Mouse (Mus musculus) midbrain, embryonic 13.5 days (tissue): Measurements from ENCODE around the gene Pdk3. TPM values are rescaled to one million over a fixed set of nuclear protein-coding genes. Genes with fewer than 3 reads are reported as not detected.
A peak's percentile ranks its signal among the peaks of the same experiment; 100 is the strongest.

Experiments used
- ATAC-seq: fragments of 200-750 bp; cut with Nextera tagmentation; 2 replicates; pipeline ENCODE4 v1.8.0; 2017; ENCODE audit warnings: mild to moderate bottlenecking, moderate TSS enrichment, moderate library complexity
- H3K27ac ChIP-seq: fragments of 300-500 bp; sonication (generic); 2 replicates; pipeline ENCODE4 v1.5.1; 2015; ENCODE audit warnings: inconsistent platforms, mild to moderate bottlenecking, moderate library complexity
- H3K27me3 ChIP-seq: fragments of 300-500 bp; sonication (generic); 2 replicates; pipeline ENCODE4 v1.6.1; 2015; ENCODE audit warnings: mild to moderate bottlenecking, inconsistent platforms
- H3K36me3 ChIP-seq: fragments of 300-500 bp; sonication (generic); 2 replicates; pipeline ENCODE4 v1.6.1; 2015; ENCODE audit warnings: mild to moderate bottlenecking, inconsistent platforms
- H3K4me1 ChIP-seq: fragments of 300-500 bp; sonication (generic); replicated peaks from 2 replicates; pipeline ENCODE4 v1.6.1; 2015; ENCODE audit warnings: inconsistent platforms
- H3K4me2 ChIP-seq: fragments of 300-500 bp; sonication (generic); replicated peaks from 2 replicates; pipeline ENCODE4 v1.6.1; 2015; ENCODE audit warnings: moderate library complexity, mild to moderate bottlenecking, inconsistent platforms
- H3K4me3 ChIP-seq: fragments of 300-500 bp; sonication (generic); replicated peaks from 2 replicates; pipeline ENCODE4 v1.5.1; 2015; ENCODE audit warnings: mild to moderate bottlenecking, inconsistent platforms
- H3K9ac ChIP-seq: fragments of 300-500 bp; sonication (generic); replicated peaks from 2 replicates; pipeline ENCODE4 v1.6.1; 2015; ENCODE audit warnings: mild to moderate bottlenecking, inconsistent platforms
- H3K9me3 ChIP-seq: fragments of 300-500 bp; sonication (generic); 2 replicates; pipeline ENCODE4 v1.6.1; 2016; ENCODE audit warnings: mild to moderate bottlenecking, inconsistent platforms
- WGBS: fragments of 180-500 bp; shearing (Covaris S2); methylation state at CpG from one replicate; pipeline ENCODE4 v1.1.7; 2015; 5-methylcytosine and 5-hydroxymethylcytosine counted together
- polyA plus RNA-seq: library from polyadenylated mRNA; unstranded; fragments of >200 nt; fragmentation: Nextera tagmentation; extraction: Ambion mirVana; gene quantifications from 2 replicates; pipeline ENCODE4 v1.2.1, GENCODE M21; 2015

Pdk3 gene
- 23.5 and 29.0 TPM in 2 replicates for polyA plus RNA-seq

GRCm38 (mm10) chrX:93831561-93832336, at the start of gene Pdk3:
Gene Pdk3 (minus strand): TSS chrX:93832201.
- 28% methylated on average over 68 of the region's 68 CpGs for WGBS
- Histone ChIP-seq H3K9ac (peak within 1 kb of the TSS; percentile 62), H3K27me3 (no peaks in the 10 kb centered on the region), H3K27ac (peak within 1 kb of the TSS; percentile 53; the same call in 1 of the 2 replicates), H3K36me3 (no peaks in the 10 kb centered on the region), H3K4me2 (peak within 1 kb of the TSS; percentile 62), H3K4me1 (0 out of 2 replicates have a peak, but pooled peaks cover 2% of the 10 kb centered on the region), H3K9me3 (no peaks in the 10 kb centered on the region), H3K4me3 (peak within 1 kb of the TSS; percentile 56)
- peak; percentile 98 for ATAC-seq

GRCm38 (mm10) chrX:93877634-93878016, 45.6 kb upstream of the Pdk3 start:
- H3K9ac ChIP-seq, result no peak overlapping the region
- H3K9me3 ChIP-seq, result no peaks in the 10 kb centered on the region
- H3K4me2 ChIP-seq, result no peak overlapping the region
- H3K27me3 ChIP-seq, result 0 out of 2 replicates have a peak, but pooled peaks cover 4% of the 10 kb centered on the region
- WGBS, result 79% methylated on average over 3 of the region's 3 CpGs
- H3K4me1 ChIP-seq, result no peaks in the 10 kb centered on the region
- H3K27ac ChIP-seq, result no peak overlapping the region
- no peaks in the 10 kb centered on the region for H3K36me3 ChIP-seq
- H3K4me3 ChIP-seq, result no peak overlapping the region
- ATAC-seq, result no peak

- Histone ChIP-seq H3K9me3 (no peaks in the 10 kb centered on the region), H3K9ac (no peak overlapping the region), H3K36me3 (no peaks in the 10 kb centered on the region), H3K27me3 (0 out of 2 replicates have a peak, but pooled peaks cover 4% of the 10 kb centered on the region), H3K4me2 (no peak overlapping the region), H3K27ac (no peak overlapping the region), H3K4me3 (no peak overlapping the region), H3K4me1 (no peaks in the 10 kb centered on the region)
- ATAC-seq, result no peak
- 91% methylated on average over 7 of the region's 7 CpGs for WGBS
These were observed 45.1 kb upstream of the Pdk3 start for GRCm38 (mm10) chrX:93876981-93877633.

- WGBS, result 52% methylated on average over 2 of the region's 2 CpGs
These were observed 31.4 kb upstream of the Pdk3 start for GRCm38 (mm10) chrX:93863393-93863792.

GRCm38 (mm10) chrX:93862525-93863086, 30.6 kb upstream of the Pdk3 start:
- H3K4me3 ChIP-seq, result no peak overlapping the region
- H3K9ac ChIP-seq, result no peak overlapping the region
- no peaks in the 10 kb centered on the region for H3K9me3 ChIP-seq
- WGBS, result 84% methylated on average over 4 of the region's 4 CpGs
- no peaks in the 10 kb centered on the region for H3K4me1 ChIP-seq
- H3K27ac ChIP-seq, result no peak overlapping the region
- no peaks in the 10 kb centered on the region for H3K36me3 ChIP-seq
- no peak for ATAC-seq
- no peaks in the 10 kb centered on the region; the same call in 1 of the 2 replicates for H3K27me3 ChIP-seq
- no peak overlapping the region for H3K4me2 ChIP-seq

More at GRCm38 (mm10) chrX:93863393-93863792, 31.4 kb upstream of the Pdk3 start:
- H3K9ac ChIP-seq, result no peak overlapping the region
- H3K27me3 ChIP-seq, result no peaks in the 10 kb centered on the region; the same call in 1 of the 2 replicates
- no peak overlapping the region for H3K4me3 ChIP-seq
- no peak for ATAC-seq
- no peaks in the 10 kb centered on the region for H3K36me3 ChIP-seq
- H3K27ac ChIP-seq, result no peak overlapping the region
- H3K9me3 ChIP-seq, result no peaks in the 10 kb centered on the region
- H3K4me2 ChIP-seq, result no peak overlapping the region
- H3K4me1 ChIP-seq, result no peaks in the 10 kb centered on the region

- Histone ChIP-seq H3K27me3 (no peaks in the 10 kb centered on the region), H3K4me1 (no peaks in the 10 kb centered on the region), H3K27ac (no peak overlapping the region), H3K4me3 (no peak overlapping the region), H3K9ac (no peak overlapping the region), H3K36me3 (no peaks in the 10 kb centered on the region), H3K4me2 (no peak overlapping the region), H3K9me3 (no peaks in the 10 kb centered on the region)
- no peak for ATAC-seq
- 74% methylated on average over 3 of the region's 3 CpGs for WGBS
These were observed 25.8 kb upstream of the Pdk3 start for GRCm38 (mm10) chrX:93857756-93858155.

- H3K9ac ChIP-seq, result peak overlapping the region; percentile 62
- H3K4me3 ChIP-seq, result peak overlapping the region; percentile 56
- H3K4me2 ChIP-seq, result peak overlapping the region; percentile 62
- ATAC-seq, result no peak; the same call in 1 of the 2 replicates
- WGBS, result 37% methylated on average over 14 of the region's 14 CpGs
- H3K36me3 ChIP-seq, result no peaks in the 10 kb centered on the region
- no peaks in the 10 kb centered on the region for H3K9me3 ChIP-seq
- H3K27ac ChIP-seq, result 0 out of 2 replicates have a peak overlapping the region, but pooled peaks have one; percentile 53
- H3K4me1 ChIP-seq, result 0 out of 2 replicates have a peak, but pooled peaks cover 2% of the 10 kb centered on the region
- no peaks in the 10 kb centered on the region for H3K27me3 ChIP-seq
These were observed 410 bp upstream of the Pdk3 start for GRCm38 (mm10) chrX:93832337-93832884.

- Histone ChIP-seq H3K4me1 (no peaks in the 10 kb centered on the region), H3K27me3 (peaks cover 6% of the 10 kb centered on the region; the same call in 1 of the 2 replicates), H3K4me3 (no peak overlapping the region), H3K4me2 (no peak overlapping the region), H3K27ac (no peak overlapping the region), H3K9me3 (no peaks in the 10 kb centered on the region), H3K9ac (no peak overlapping the region), H3K36me3 (no peaks in the 10 kb centered on the region)
- WGBS, result 82% methylated on average over 2 of the region's 2 CpGs
- no peak for ATAC-seq
These were observed 6.2 kb downstream of the Pdk3 start for GRCm38 (mm10) chrX:93825787-93826186.

- H3K27me3 ChIP-seq, result no peaks in the 10 kb centered on the region
- H3K36me3 ChIP-seq, result no peaks in the 10 kb centered on the region
- H3K4me2 ChIP-seq, result no peak overlapping the region
- ATAC-seq, result no peak
- 89% methylated on average over 1 of the region's 1 CpGs for WGBS
- no peaks in the 10 kb centered on the region for H3K4me1 ChIP-seq
- H3K9me3 ChIP-seq, result no peaks in the 10 kb centered on the region
- H3K27ac ChIP-seq, result no peak overlapping the region
- no peak overlapping the region for H3K9ac ChIP-seq
- H3K4me3 ChIP-seq, result no peak overlapping the region
These were observed 24.0 kb downstream of the Pdk3 start for GRCm38 (mm10) chrX:93808040-93808439.

GRCm38 (mm10) chrX:93793168-93793567, 38.8 kb downstream of the Pdk3 start:
- Histone ChIP-seq H3K4me1 (no peaks in the 10 kb centered on the region), H3K36me3 (no peaks in the 10 kb centered on the region), H3K9ac (no peak overlapping the region), H3K27me3 (no peaks in the 10 kb centered on the region), H3K4me2 (no peak overlapping the region), H3K4me3 (no peak overlapping the region), H3K27ac (no peak overlapping the region), H3K9me3 (no peaks in the 10 kb centered on the region)
- no peak for ATAC-seq

GRCm38 (mm10) chrX:93789562-93789961, 42.4 kb downstream of the Pdk3 start:
- no peak for ATAC-seq
- no peaks in the 10 kb centered on the region for H3K9me3 ChIP-seq
- H3K27me3 ChIP-seq, result no peaks in the 10 kb centered on the region
- no peak overlapping the region for H3K4me3 ChIP-seq
- H3K4me2 ChIP-seq, result no peak overlapping the region
- no peaks in the 10 kb centered on the region for H3K36me3 ChIP-seq
- no peaks in the 10 kb centered on the region for H3K4me1 ChIP-seq
- WGBS, result 71% methylated on average over 1 of the region's 1 CpGs
- no peak overlapping the region for H3K9ac ChIP-seq
- H3K27ac ChIP-seq, result no peak overlapping the region

GRCm38 (mm10) chrX:93760770-93761169, 71.2 kb downstream of the Pdk3 start:
- no peaks in the 10 kb centered on the region for H3K4me1 ChIP-seq
- H3K9me3 ChIP-seq, result no peaks in the 10 kb centered on the region
- no peak for ATAC-seq
- no peaks in the 10 kb centered on the region for H3K36me3 ChIP-seq
- WGBS, result 81% methylated on average over 3 of the region's 3 CpGs
- H3K9ac ChIP-seq, result no peak overlapping the region
- no peak overlapping the region for H3K4me3 ChIP-seq
- no peak overlapping the region for H3K27ac ChIP-seq
- H3K4me2 ChIP-seq, result no peak overlapping the region
- H3K27me3 ChIP-seq, result no peaks in the 10 kb centered on the region
